In genomic region chr5:12049806-12050205, GRCm38 (mm10) we compare ENCODE assay signal across 12 mouse cellular contexts.
"Had no signal": no experiment of that assay in that cellular context is flagged by ENCODE, and none has a peak within 500 bp of the region (broad histone marks: within the 10 kb centered on the region; RNA-seq: fewer than 3 reads in every experiment).

No protein-coding gene starts in this region.

- DNase-seq: lung, embryonic 14.5 days; lung, postnatal 10 days; lung, postnatal 4 days; midbrain, embryonic 14.5 days; retina, postnatal 1 day; right cerebral cortex, adult 18-20 months; right cerebral cortex, postnatal 25 days; right cerebral cortex, postnatal 4 days; spleen, adult 18-20 months; thymus, adult 18-20 months; thymus, postnatal 14 days; thymus, postnatal 36 days had no signal
